Mouse (Mus musculus): Measurements from ENCODE around the gene Immp1l. TPM values are rescaled to one million over a fixed set of nuclear protein-coding genes. Genes with fewer than 3 reads are reported as not detected.

The Immp1l gene
- 10 to 100 TPM; 24.6 to 30.6 TPM for total RNA-seq (2021)
- long read RNA-seq, experiment 1, transcript Immp1l-201 (7 exons, 955 nt), result major isoform, 39 of 47 reads
- long read RNA-seq, experiment 1, partial matches to known transcripts, result 0 of 47 reads
- long read RNA-seq, experiment 1, other reads (novel, unspliced or antisense), result 8 of 47 reads
- long read RNA-seq, experiment 2, transcript Immp1l-201 (7 exons, 955 nt), result major isoform, 22 of 29 reads
- long read RNA-seq, experiment 2, partial matches to known transcripts, result 1 of 29 reads
- long read RNA-seq, experiment 2, other reads (novel, unspliced or antisense), result 6 of 29 reads

- intact Hi-C loops (cut with DNase I), result no loop called here
- DNase-seq (ENCODE audit: low spot score in 2 of 2), result peak; percentile 97 to 98
These were observed at the start of gene Immp1l, which contains the start of gene Elp4 for GRCm38 (mm10) chr2:105903896-105904756. TSS of gene Immp1l (plus strand) at chr2:105904638. TSS of gene Elp4 (minus strand) at chr2:105904564.

GRCm38 (mm10) chr2:105854740-105855139 lies 49.7 kb upstream of the Immp1l start:
- peak; percentile 18 to 45 for DNase-seq (ENCODE audit: low spot score in 2 of 2)
- intact Hi-C loops (cut with DNase I), result no loop called here

GRCm38 (mm10) chr2:105873403-105873802 lies 31.0 kb upstream of the Immp1l start:
- intact Hi-C loops (cut with DNase I), result no loop called here
- no peak for DNase-seq (ENCODE audit: low spot score in 2 of 2)

- DNase-seq (ENCODE audit: low spot score in 2 of 2), result no peak
- intact Hi-C loops (cut with DNase I), result no loop called here
These were observed 13.6 kb upstream of the Immp1l start for GRCm38 (mm10) chr2:105890816-105891215.

GRCm38 (mm10) chr2:105904757-105905146 lies 314 bp downstream of the Immp1l start:
- no peak for DNase-seq (ENCODE audit: low spot score in 2 of 2)
- intact Hi-C loops (cut with DNase I), result loop anchor here (5.0 kb wide), 1 partner anchor 227 kb away; no protein-coding TSS in a partner anchor

GRCm38 (mm10) chr2:105908351-105908750 lies 3.9 kb downstream of the Immp1l start:
- no peak for DNase-seq (ENCODE audit: low spot score in 2 of 2)
- intact Hi-C loops (cut with DNase I), result loop anchor here (5.0 kb wide), 1 partner anchor 231 kb away; no protein-coding TSS in a partner anchor

GRCm38 (mm10) chr2:105910611-105911010 lies 6.2 kb downstream of the Immp1l start:
- intact Hi-C loops (cut with DNase I), result no loop called here
- no peak for DNase-seq (ENCODE audit: low spot score in 2 of 2)

GRCm38 (mm10) chr2:105913655-105914366 lies 9.4 kb downstream of the Immp1l start:
- intact Hi-C loops (cut with DNase I), result no loop called here

GRCm38 (mm10) chr2:105916671-105917070 lies 12.2 kb downstream of the Immp1l start:
- intact Hi-C loops (cut with DNase I), result no loop called here
- no peak for DNase-seq (ENCODE audit: low spot score in 2 of 2)

More at GRCm38 (mm10) chr2:105913655-105914366, 9.4 kb downstream of the Immp1l start:
- no peak for DNase-seq (ENCODE audit: low spot score in 2 of 2)

- no peak for DNase-seq (ENCODE audit: low spot score in 2 of 2)
- intact Hi-C loops (cut with DNase I), result no loop called here
These were observed 13.3 kb downstream of the Immp1l start for GRCm38 (mm10) chr2:105917623-105918346.

GRCm38 (mm10) chr2:105950131-105950530 lies 45.7 kb downstream of the Immp1l start:
- intact Hi-C loops (cut with DNase I), result no loop called here
- DNase-seq (ENCODE audit: low spot score in 2 of 2), result no peak

GRCm38 (mm10) chr2:105951350-105951940 lies 47.0 kb downstream of the Immp1l start:
- DNase-seq (ENCODE audit: low spot score in 2 of 2), result no peak
- intact Hi-C loops (cut with DNase I), result no loop called here

- intact Hi-C loops (cut with DNase I), result no loop called here
- no peak for DNase-seq (ENCODE audit: low spot score in 2 of 2)
These were observed 49.4 kb downstream of the Immp1l start for GRCm38 (mm10) chr2:105953862-105954261.

GRCm38 (mm10) chr2:105963447-105963846 lies 59.0 kb downstream of the Immp1l start:
- no peak for DNase-seq (ENCODE audit: low spot score in 2 of 2)
- intact Hi-C loops (cut with DNase I), result no loop called here

- intact Hi-C loops (cut with DNase I), result no loop called here
- no peak for DNase-seq (ENCODE audit: low spot score in 2 of 2)
These were observed 69.5 kb downstream of the Immp1l start for GRCm38 (mm10) chr2:105973941-105974340.

- intact Hi-C loops (cut with DNase I), result no loop called here
- DNase-seq (ENCODE audit: low spot score in 2 of 2), result no peak
These were observed 73.6 kb downstream of the Immp1l start for GRCm38 (mm10) chr2:105978065-105978464.

- intact Hi-C loops (cut with DNase I), result no loop called here
- DNase-seq (ENCODE audit: low spot score in 2 of 2), result no peak
These were observed 80.8 kb downstream of the Immp1l start for GRCm38 (mm10) chr2:105985206-105985605.

GRCm38 (mm10) chr2:105987131-105987530 lies 82.7 kb downstream of the Immp1l start:
- DNase-seq (ENCODE audit: low spot score in 2 of 2), result no peak
- intact Hi-C loops (cut with DNase I), result no loop called here

- no peak for DNase-seq (ENCODE audit: low spot score in 2 of 2)
- intact Hi-C loops (cut with DNase I), result no loop called here
These were observed 83.6 kb downstream of the Immp1l start for GRCm38 (mm10) chr2:105987999-105988398.

Measured in left cerebral cortex, postnatal 14 days (tissue).